Mouse (Mus musculus): ENCODE measurements at regions not wholly inside any gene's neighbourhood (a gene's known extent, or its start where the extent isn't known, plus 50 kb on each side); places are given as distances from the start of the nearest gene placed in this dataset.

DNA sequence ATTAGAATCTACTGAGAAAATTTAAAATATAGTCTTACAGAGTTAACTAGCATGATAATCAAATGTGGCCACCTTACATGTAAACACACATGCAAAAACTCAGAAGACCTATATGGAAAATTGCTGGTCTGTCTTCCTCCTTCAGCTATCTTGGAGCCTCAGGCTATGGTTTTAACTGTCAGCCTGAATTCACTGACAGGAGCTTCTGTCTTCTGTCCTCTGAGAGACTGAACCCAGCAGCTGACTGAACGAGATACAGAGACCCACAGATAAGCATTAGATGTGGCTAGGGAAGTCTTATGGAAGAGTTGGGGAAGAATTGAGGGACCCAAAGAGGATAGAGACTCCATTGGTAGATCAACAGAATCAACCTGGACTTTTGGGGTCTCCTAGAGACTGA lies 360.0 kb upstream of the Meox2 start:
- H3K27me3 ChIP-seq (ENCODE audit: insufficient read depth, low read length), result no peaks in the 10 kb centered on the region
- H3K4me1 ChIP-seq (replicated peaks; ENCODE audit: insufficient read depth, low read length), result no peaks in the 10 kb centered on the region
- no peak overlapping the region for H3K9ac ChIP-seq (ENCODE audit: low read depth, low read length)
- H3K27ac ChIP-seq, result no peak overlapping the region
- DNase-seq (ENCODE audit: low spot score) (no peak), ATAC-seq (replicated peaks; ENCODE audit: low FRiP score, low read depth) (no peak)
- WGBS, result 86% methylated on average over 1 of the region's 1 CpGs
- H3K9me3 ChIP-seq (replicated peaks; ENCODE audit: low read length), result no peaks in the 10 kb centered on the region
- H3K4me3 ChIP-seq (replicated peaks; ENCODE audit: low read depth, low read length), result no peak overlapping the region
- TF ChIP-seq CTCF (IDR thresholded peaks at IDR 0.05; ENCODE audit: low read depth), result no peak
- no peaks in the 10 kb centered on the region for H3K36me3 ChIP-seq (ENCODE audit: insufficient read depth, low read length)
- no peak overlapping the region for H3K4me2 ChIP-seq (ENCODE audit: low read length)

DNA sequence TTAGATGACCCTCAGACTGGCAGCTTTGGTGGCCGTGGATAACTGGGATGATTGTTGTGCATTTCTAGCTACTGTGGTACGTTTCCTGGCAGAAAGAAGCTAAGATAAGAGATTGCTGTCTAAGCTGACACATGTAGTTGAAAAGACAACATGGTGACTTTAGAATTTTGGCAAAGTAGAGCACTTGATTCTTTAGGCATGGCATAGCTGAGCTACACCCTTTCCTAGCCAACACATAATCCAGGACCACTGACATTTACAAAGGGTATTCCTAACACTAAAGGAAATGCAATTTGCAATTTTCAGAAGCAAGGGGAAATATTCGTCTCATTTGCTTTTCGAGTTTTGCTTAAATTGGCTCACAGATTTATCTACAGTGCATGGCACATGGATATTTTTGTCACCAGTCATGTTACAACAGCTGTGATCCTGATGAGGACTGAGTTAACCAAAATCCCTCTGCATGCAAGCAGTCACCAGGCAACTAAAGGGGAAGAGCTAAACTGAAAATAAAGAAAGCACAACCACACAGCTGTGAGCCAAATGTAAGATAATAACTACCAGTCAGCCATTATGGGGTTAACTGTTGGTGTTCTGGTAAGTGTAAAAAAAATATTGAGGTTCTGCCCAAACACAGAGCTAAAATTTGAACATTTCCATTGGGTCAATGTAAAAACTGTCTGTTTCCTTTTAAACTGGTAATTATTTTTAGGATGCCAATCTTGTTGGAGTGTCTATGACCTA lies 342.9 kb upstream of the Meox2 start:
- Histone ChIP-seq H3K27me3 (ENCODE audit: insufficient read depth, low read length) (no peaks in the 10 kb centered on the region), H3K27ac (no peak overlapping the region), H3K4me1 (replicated peaks; ENCODE audit: insufficient read depth, low read length) (no peaks in the 10 kb centered on the region), H3K4me3 (replicated peaks; ENCODE audit: low read depth, low read length) (no peak overlapping the region), H3K9ac (ENCODE audit: low read depth, low read length) (no peak overlapping the region), H3K4me2 (ENCODE audit: low read length) (no peak overlapping the region), H3K9me3 (replicated peaks; ENCODE audit: low read length) (no peaks in the 10 kb centered on the region), H3K36me3 (ENCODE audit: insufficient read depth, low read length) (no peaks in the 10 kb centered on the region)
- no peak for TF ChIP-seq CTCF (IDR thresholded peaks at IDR 0.05; ENCODE audit: low read depth)
- DNase-seq (ENCODE audit: low spot score), result no peak
- 79% methylated on average over 4 of the region's 4 CpGs for WGBS
- no peak for ATAC-seq (replicated peaks; ENCODE audit: low FRiP score, low read depth)

GRCm38 (mm10) chr12:36766167-36766566 lies 342.2 kb upstream of the Meox2 start:
- Histone ChIP-seq H3K4me2 (ENCODE audit: low read length) (no peak overlapping the region), H3K9me3 (replicated peaks; ENCODE audit: low read length) (no peaks in the 10 kb centered on the region), H3K9ac (ENCODE audit: low read depth, low read length) (no peak overlapping the region), H3K36me3 (ENCODE audit: insufficient read depth, low read length) (no peaks in the 10 kb centered on the region), H3K27ac (no peak overlapping the region), H3K4me3 (replicated peaks; ENCODE audit: low read depth, low read length) (no peak overlapping the region), H3K4me1 (replicated peaks; ENCODE audit: insufficient read depth, low read length) (no peaks in the 10 kb centered on the region), H3K27me3 (ENCODE audit: insufficient read depth, low read length) (no peaks in the 10 kb centered on the region)
- WGBS, result 36% methylated on average over 1 of the region's 1 CpGs
- no peak for DNase-seq (ENCODE audit: low spot score)
- no peak for ATAC-seq (replicated peaks; ENCODE audit: low FRiP score, low read depth)
- TF ChIP-seq CTCF (IDR thresholded peaks at IDR 0.05; ENCODE audit: low read depth), result no peak

- H3K9ac ChIP-seq (ENCODE audit: low read depth, low read length), result no peak overlapping the region
- no peak overlapping the region for H3K27ac ChIP-seq
- H3K27me3 ChIP-seq (ENCODE audit: insufficient read depth, low read length), result no peaks in the 10 kb centered on the region
- H3K4me2 ChIP-seq (ENCODE audit: low read length), result no peak overlapping the region
- WGBS, result 81% methylated on average over 7 of the region's 7 CpGs
- H3K9me3 ChIP-seq (replicated peaks; ENCODE audit: low read length), result no peaks in the 10 kb centered on the region
- no peak for TF ChIP-seq CTCF (IDR thresholded peaks at IDR 0.05; ENCODE audit: low read depth)
- DNase-seq (ENCODE audit: low spot score) (no peak), ATAC-seq (replicated peaks; ENCODE audit: low FRiP score, low read depth) (no peak)
- no peaks in the 10 kb centered on the region for H3K36me3 ChIP-seq (ENCODE audit: insufficient read depth, low read length)
- H3K4me3 ChIP-seq (replicated peaks; ENCODE audit: low read depth, low read length), result no peak overlapping the region
- H3K4me1 ChIP-seq (replicated peaks; ENCODE audit: insufficient read depth, low read length), result no peaks in the 10 kb centered on the region
Measured at GRCm38 (mm10) chr12:36780761-36781160, 327.6 kb upstream of the Meox2 start.

DNA sequence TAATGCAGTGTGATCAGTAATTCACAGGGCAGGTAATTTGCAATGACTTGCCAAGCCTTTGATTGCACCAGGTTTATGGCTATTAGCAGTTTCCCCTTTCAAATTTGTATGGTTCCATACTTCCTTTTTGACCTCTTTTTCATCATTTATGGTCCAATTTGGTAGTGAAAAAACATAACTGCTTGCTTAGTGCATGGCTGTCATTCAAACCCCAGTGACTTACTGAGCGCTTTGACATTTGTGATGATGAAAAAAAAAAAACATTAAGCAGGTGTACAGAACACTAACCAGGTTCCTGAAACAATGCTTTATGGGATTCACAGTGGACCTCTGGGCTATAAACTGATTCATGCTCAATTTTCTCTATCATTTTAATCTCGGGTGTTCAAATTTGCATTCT lies 317.5 kb upstream of the Meox2 start:
- Histone ChIP-seq H3K4me3 (replicated peaks; ENCODE audit: low read depth, low read length) (no peak overlapping the region), H3K4me1 (replicated peaks; ENCODE audit: insufficient read depth, low read length) (no peaks in the 10 kb centered on the region), H3K9me3 (replicated peaks; ENCODE audit: low read length) (no peaks in the 10 kb centered on the region), H3K27ac (no peak overlapping the region), H3K36me3 (ENCODE audit: insufficient read depth, low read length) (no peaks in the 10 kb centered on the region), H3K27me3 (ENCODE audit: insufficient read depth, low read length) (no peaks in the 10 kb centered on the region), H3K9ac (ENCODE audit: low read depth, low read length) (no peak overlapping the region), H3K4me2 (ENCODE audit: low read length) (no peak overlapping the region)
- TF ChIP-seq CTCF (IDR thresholded peaks at IDR 0.05; ENCODE audit: low read depth), result no peak
- 65% methylated on average over 2 of the region's 2 CpGs for WGBS
- ATAC-seq (replicated peaks; ENCODE audit: low FRiP score, low read depth), result no peak
- DNase-seq (ENCODE audit: low spot score), result no peak

GRCm38 (mm10) chr12:36791430-36791829 lies 316.9 kb upstream of the Meox2 start:
- no peak overlapping the region for H3K4me3 ChIP-seq (replicated peaks; ENCODE audit: low read depth, low read length)
- no peak for DNase-seq (ENCODE audit: low spot score)

DNA sequence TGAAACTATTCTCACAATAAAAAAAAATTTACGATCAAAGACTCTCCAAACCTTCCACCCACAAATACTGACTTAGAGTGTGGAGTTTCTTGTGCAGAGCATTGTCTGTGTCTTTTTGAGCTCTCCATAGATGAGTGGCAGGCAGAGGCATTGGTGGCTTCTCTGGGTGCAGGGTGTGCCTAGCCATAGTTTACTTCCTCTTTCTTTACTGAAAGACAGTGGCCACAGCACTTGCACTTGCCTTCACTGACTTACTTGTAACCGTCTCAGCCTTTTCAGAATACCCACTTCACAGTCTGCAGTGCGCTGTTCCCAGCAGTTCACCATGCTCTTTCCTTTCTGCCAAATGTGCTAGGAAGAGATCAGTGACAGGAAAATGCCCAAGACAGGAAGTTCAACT lies 316.1 kb upstream of the Meox2 start:
- H3K27ac ChIP-seq, result no peak overlapping the region
- TF ChIP-seq CTCF (IDR thresholded peaks at IDR 0.05; ENCODE audit: low read depth), result no peak
- H3K9ac ChIP-seq (ENCODE audit: low read depth, low read length), result no peak overlapping the region
- DNase-seq (ENCODE audit: low spot score) (peak; percentile 2), ATAC-seq (replicated peaks; ENCODE audit: low FRiP score, low read depth) (no peak)
- H3K27me3 ChIP-seq (ENCODE audit: insufficient read depth, low read length), result no peaks in the 10 kb centered on the region
- no peak overlapping the region for H3K4me3 ChIP-seq (replicated peaks; ENCODE audit: low read depth, low read length)
- 72% methylated on average over 3 of the region's 3 CpGs for WGBS
- no peaks in the 10 kb centered on the region for H3K36me3 ChIP-seq (ENCODE audit: insufficient read depth, low read length)
- no peak overlapping the region for H3K4me2 ChIP-seq (ENCODE audit: low read length)
- H3K4me1 ChIP-seq (replicated peaks; ENCODE audit: insufficient read depth, low read length), result no peaks in the 10 kb centered on the region
- H3K9me3 ChIP-seq (replicated peaks; ENCODE audit: low read length), result no peaks in the 10 kb centered on the region

More at GRCm38 (mm10) chr12:36791430-36791829, 316.9 kb upstream of the Meox2 start:
- WGBS, result 80% methylated on average over 3 of the region's 3 CpGs
- H3K4me2 ChIP-seq (ENCODE audit: low read length), result no peak overlapping the region
- TF ChIP-seq CTCF (IDR thresholded peaks at IDR 0.05; ENCODE audit: low read depth), result no peak
- H3K27me3 ChIP-seq (ENCODE audit: insufficient read depth, low read length), result no peaks in the 10 kb centered on the region
- ATAC-seq (replicated peaks; ENCODE audit: low FRiP score, low read depth), result no peak
- no peaks in the 10 kb centered on the region for H3K4me1 ChIP-seq (replicated peaks; ENCODE audit: insufficient read depth, low read length)
- H3K36me3 ChIP-seq (ENCODE audit: insufficient read depth, low read length), result no peaks in the 10 kb centered on the region
- H3K9ac ChIP-seq (ENCODE audit: low read depth, low read length), result no peak overlapping the region
- no peak overlapping the region for H3K27ac ChIP-seq
- H3K9me3 ChIP-seq (replicated peaks; ENCODE audit: low read length), result no peaks in the 10 kb centered on the region

Measured in kidney, postnatal 0 days (tissue).